Mouse (Mus musculus) lung, embryonic 16.5 days (tissue): Measurements from ENCODE around the gene Prr12. TPM values are rescaled to one million over a fixed set of nuclear protein-coding genes. Genes with fewer than 3 reads are reported as not detected.

Experiments
- ATAC-seq: fragments of 200-750 bp; cut with Nextera tagmentation; 2 replicates; pipeline ENCODE4 v1.8.0; 2017; ENCODE audit warnings: low read depth, mild to moderate bottlenecking, moderate library complexity
- H3K27ac ChIP-seq: fragments of 300-500 bp; sonication (generic); 2 replicates; pipeline ENCODE4 v1.5.1; 2014; ENCODE audit warnings: mild to moderate bottlenecking, control low read depth, low read length
- H3K27me3 ChIP-seq: fragments of 300-500 bp; sonication (generic); 2 replicates; pipeline ENCODE4 v1.6.1; 2014; ENCODE audit warnings: low read depth, low read length, mixed read lengths; ENCODE audit not compliant: control insufficient read depth, insufficient read depth
- H3K36me3 ChIP-seq: fragments of 300-500 bp; sonication (generic); 2 replicates; pipeline ENCODE4 v1.6.1; 2014; ENCODE audit warnings: low read length; ENCODE audit not compliant: control insufficient read depth, insufficient read depth
- H3K4me1 ChIP-seq: fragments of 300-500 bp; sonication (generic); replicated peaks from 2 replicates; pipeline ENCODE4 v1.6.1; 2014; ENCODE audit warnings: low read length, mixed read lengths; ENCODE audit not compliant: control insufficient read depth, insufficient read depth
- H3K4me2 ChIP-seq: fragments of 300-500 bp; sonication (generic); 2 replicates; pipeline ENCODE4 v1.6.1; 2014; ENCODE audit warnings: low read depth, low read length, control low read depth
- H3K4me3 ChIP-seq: fragments of 300-500 bp; sonication (generic); 2 replicates; pipeline ENCODE4 v1.5.1; 2014; ENCODE audit warnings: mild to moderate bottlenecking, low read length, control low read depth
- H3K9ac ChIP-seq: fragments of 300-500 bp; sonication (generic); 2 replicates; pipeline ENCODE4 v1.6.1; 2014; ENCODE audit warnings: low read length, control low read depth
- H3K9me3 ChIP-seq: fragments of 300-500 bp; sonication (generic); 2 replicates; pipeline ENCODE4 v1.6.1; 2016; ENCODE audit warnings: low read length; ENCODE audit not compliant: control insufficient read depth
- WGBS: fragments of 180-500 bp; shearing (Covaris S2); extraction: QIAGEN DNeasy Blood & Tissue Kit; methylation state at CpG from one replicate; pipeline ENCODE4 v1.1.7; 2014; 5-methylcytosine and 5-hydroxymethylcytosine counted together
- polyA plus RNA-seq: library from polyadenylated mRNA; unstranded; fragments of >200 nt; fragmentation: Nextera tagmentation; extraction: Ambion mirVana; gene quantifications from 2 replicates; pipeline ENCODE4 v1.2.1, GENCODE M21; 2015

Gene Prr12
- polyA plus RNA-seq, 1 experiment from 2014 or later, result 9.2 TPM

- H3K27me3 ChIP-seq, result no peaks in the 10 kb centered on the region
- ATAC-seq, result no peak
- peaks cover 16% of the 10 kb centered on the region for H3K4me1 ChIP-seq
- no peaks in the 10 kb centered on the region for H3K9me3 ChIP-seq
- 88% methylated on average over 38 of the region's 38 CpGs for WGBS
- no peak overlapping the region for H3K4me2 ChIP-seq
- no peak overlapping the region for H3K27ac ChIP-seq
- peaks cover 58% of the 10 kb centered on the region for H3K36me3 ChIP-seq
- no peak overlapping the region for H3K4me3 ChIP-seq
- no peak overlapping the region for H3K9ac ChIP-seq
These were observed 4.4 kb downstream of the Prr12 start for GRCm38 (mm10) chr7:45048001-45048890.

- Histone ChIP-seq H3K27me3 (no peaks in the 10 kb centered on the region), H3K9ac (no peak overlapping the region), H3K4me2 (no peak overlapping the region), H3K4me1 (peaks cover 16% of the 10 kb centered on the region), H3K27ac (no peak overlapping the region), H3K36me3 (peaks cover 65% of the 10 kb centered on the region), H3K4me3 (no peak overlapping the region), H3K9me3 (no peaks in the 10 kb centered on the region)
- 97% methylated on average over 14 of the region's 14 CpGs for WGBS
- no peak for ATAC-seq
These were observed 5.2 kb downstream of the Prr12 start for GRCm38 (mm10) chr7:45047491-45047890.

GRCm38 (mm10) chr7:45046853-45047350 lies 5.8 kb downstream of the Prr12 start:
- Histone ChIP-seq H3K4me1 (peaks cover 15% of the 10 kb centered on the region), H3K9me3 (no peaks in the 10 kb centered on the region), H3K4me3 (no peak overlapping the region), H3K36me3 (peaks cover 69% of the 10 kb centered on the region), H3K4me2 (no peak overlapping the region), H3K27me3 (no peaks in the 10 kb centered on the region), H3K27ac (no peak overlapping the region), H3K9ac (no peak overlapping the region)
- no peak for ATAC-seq
- 91% methylated on average over 26 of the region's 26 CpGs for WGBS

- Histone ChIP-seq H3K4me2 (no peak overlapping the region), H3K36me3 (peaks cover 73% of the 10 kb centered on the region), H3K4me3 (no peak overlapping the region), H3K4me1 (peaks cover 3% of the 10 kb centered on the region), H3K27me3 (no peaks in the 10 kb centered on the region), H3K27ac (no peak overlapping the region), H3K9me3 (no peaks in the 10 kb centered on the region), H3K9ac (no peak overlapping the region)
- 92% methylated on average over 22 of the region's 22 CpGs for WGBS
- no peak for ATAC-seq
These were observed 6.9 kb downstream of the Prr12 start for GRCm38 (mm10) chr7:45045741-45046140.

- Histone ChIP-seq H3K9ac (no peak overlapping the region), H3K27ac (no peak overlapping the region), H3K4me2 (no peak overlapping the region), H3K27me3 (no peaks in the 10 kb centered on the region), H3K4me3 (no peak overlapping the region), H3K4me1 (no peaks in the 10 kb centered on the region), H3K9me3 (no peaks in the 10 kb centered on the region), H3K36me3 (peaks cover 73% of the 10 kb centered on the region)
- WGBS, result 90% methylated on average over 14 of the region's 14 CpGs
- ATAC-seq, result no peak
These were observed 9.4 kb downstream of the Prr12 start for GRCm38 (mm10) chr7:45043307-45043706.

GRCm38 (mm10) chr7:45040851-45041250 lies 11.8 kb downstream of the Prr12 start:
- Histone ChIP-seq H3K9me3 (no peaks in the 10 kb centered on the region), H3K36me3 (peaks cover 65% of the 10 kb centered on the region), H3K4me3 (no peak overlapping the region), H3K4me1 (no peaks in the 10 kb centered on the region), H3K9ac (no peak overlapping the region), H3K27ac (no peak overlapping the region), H3K27me3 (no peaks in the 10 kb centered on the region), H3K4me2 (no peak overlapping the region)
- 92% methylated on average over 9 of the region's 9 CpGs for WGBS
- no peak for ATAC-seq

GRCm38 (mm10) chr7:45038411-45038810 lies 14.3 kb downstream of the Prr12 start:
- Histone ChIP-seq H3K4me2 (no peak overlapping the region), H3K4me3 (no peak overlapping the region), H3K9me3 (no peaks in the 10 kb centered on the region), H3K27me3 (no peaks in the 10 kb centered on the region), H3K36me3 (peaks cover 72% of the 10 kb centered on the region), H3K4me1 (no peaks in the 10 kb centered on the region), H3K9ac (no peak overlapping the region), H3K27ac (no peak overlapping the region)
- 95% methylated on average over 9 of the region's 9 CpGs for WGBS
- ATAC-seq, result no peak

- 64% methylated on average over 7 of the region's 7 CpGs for WGBS
- Histone ChIP-seq H3K9ac (no peak overlapping the region), H3K27me3 (no peaks in the 10 kb centered on the region), H3K9me3 (no peaks in the 10 kb centered on the region), H3K4me1 (no peaks in the 10 kb centered on the region), H3K4me3 (no peak overlapping the region), H3K36me3 (peaks cover 72% of the 10 kb centered on the region), H3K4me2 (no peak overlapping the region), H3K27ac (no peak overlapping the region)
- 0 out of 2 replicates have a peak, but pooled peaks have one; percentile 64 for ATAC-seq
These were observed 14.8 kb downstream of the Prr12 start for GRCm38 (mm10) chr7:45037720-45038361.

- WGBS, result 82% methylated on average over 11 of the region's 11 CpGs
- ATAC-seq, result no peak
- H3K9me3 ChIP-seq, result no peaks in the 10 kb centered on the region
These were observed 16.0 kb downstream of the Prr12 start for GRCm38 (mm10) chr7:45036702-45037101.

More at GRCm38 (mm10) chr7:45036702-45037101, 16.0 kb downstream of the Prr12 start:
- H3K36me3 ChIP-seq, result peaks cover 69% of the 10 kb centered on the region
- H3K9ac ChIP-seq, result no peak overlapping the region
- H3K27me3 ChIP-seq, result no peaks in the 10 kb centered on the region
- H3K4me2 ChIP-seq, result no peak overlapping the region
- no peaks in the 10 kb centered on the region for H3K4me1 ChIP-seq
- no peak overlapping the region for H3K4me3 ChIP-seq
- H3K27ac ChIP-seq, result no peak overlapping the region
